Mouse (Mus musculus) MEL (cell line): ENCODE measurements around the gene Selplg.

Source experiments
- CTCF ChIP-seq, 3 experiments: IDR thresholded peaks in 2 of 3; conservative IDR thresholded peaks in 1 of 3; 2 replicates each; pipeline ENCODE4 v1.5.1; 2011 to 2012; ENCODE audit warnings: low read length in 3 of 3, low read depth in 2 of 3, mild to moderate bottlenecking in 2 of 3, improper control_type of control experiment in 1 of 3, inconsistent platforms in 1 of 3, mixed read lengths in 1 of 3, moderate library complexity in 1 of 3; ENCODE audit not compliant: control insufficient read depth in 1 of 3, insufficient read depth in 1 of 3, poor library complexity in 1 of 3, severe bottlenecking in 1 of 3
- ELF1 ChIP-seq: IDR thresholded peaks from 2 replicates; pipeline ENCODE4 v1.6.1; 2014; ENCODE audit warnings: low read depth, mild to moderate bottlenecking, inconsistent platforms, low read length, improper control_type of control experiment, moderate library complexity
- EP300 ChIP-seq, 2 experiments: IDR thresholded peaks; 2 replicates each; pipeline ENCODE4 v1.6.1; 2011; ENCODE audit warnings: improper control_type of control experiment in 2 of 2, low read length in 2 of 2, low read depth in 1 of 2, mild to moderate bottlenecking in 1 of 2
- MAX ChIP-seq: IDR thresholded peaks from 2 replicates; pipeline ENCODE4 v1.6.1; 2011; ENCODE audit warnings: low read length, improper control_type of control experiment
- MXI1 ChIP-seq: IDR thresholded peaks from 2 replicates; pipeline ENCODE4 v1.6.1; 2011; ENCODE audit warnings: mild to moderate bottlenecking, low read depth, low read length, improper control_type of control experiment
- MYB ChIP-seq: IDR thresholded peaks from 2 replicates; pipeline ENCODE4 v1.6.1; 2011; ENCODE audit warnings: mild to moderate bottlenecking, low read depth, low read length, improper control_type of control experiment
- POLR2A ChIP-seq, 2 experiments: IDR thresholded peaks; 2 replicates each; pipeline ENCODE4 v1.6.1; 2011 to 2012; ENCODE audit warnings: low read length in 2 of 2, mild to moderate bottlenecking in 2 of 2, control low read depth in 1 of 2, improper control_type of control experiment in 1 of 2, low read depth in 1 of 2, moderate library complexity in 1 of 2; ENCODE audit not compliant: control insufficient read depth in 1 of 2, insufficient read depth in 1 of 2, poor library complexity in 1 of 2
- POLR2AphosphoS5 ChIP-seq: IDR thresholded peaks from 2 replicates; pipeline ENCODE4 v1.6.1; 2012; ENCODE audit warnings: low read depth, borderline replicate concordance, mild to moderate bottlenecking, inconsistent platforms, low read length, moderate library complexity, mixed read lengths
- SIN3A ChIP-seq: IDR thresholded peaks from 2 replicates; pipeline ENCODE4 v1.6.1; 2012; ENCODE audit warnings: low read length, improper control_type of control experiment, inconsistent platforms
- SMC3 ChIP-seq: IDR thresholded peaks from 2 replicates; pipeline ENCODE4 v1.6.1; 2011; ENCODE audit warnings: low read depth, low read length, improper control_type of control experiment
- TAL1 ChIP-seq: IDR thresholded peaks from 2 replicates; pipeline ENCODE4 v1.6.1; 2012; ENCODE audit warnings: mild to moderate bottlenecking, inconsistent platforms, low read length, moderate library complexity, mixed read lengths
- ZMIZ1 ChIP-seq: IDR thresholded peaks from 2 replicates; pipeline ENCODE4 v1.6.1; 2012; ENCODE audit warnings: low read depth, mild to moderate bottlenecking, inconsistent platforms, low read length, improper control_type of control experiment, moderate library complexity

- TF ChIP-seq MYB, result no peak
- TF ChIP-seq CTCF (IDR thresholded peaks at IDR 0.05 in 2 of 3, conservative IDR thresholded peaks at IDR 0.05 in 1 of 3; ENCODE audit: control insufficient read depth in 1 of 3, insufficient read depth in 1 of 3, low read depth in 2 of 3, low read length in 3 of 3, poor library complexity in 1 of 3, severe bottlenecking in 1 of 3), result no peak
- no peak for TF ChIP-seq ELF1
- no peak for TF ChIP-seq ZMIZ1
- no peak for TF ChIP-seq EP300 (IDR thresholded peaks at IDR 0.05; ENCODE audit: low read depth in 1 of 2, low read length in 2 of 2)
- TF ChIP-seq SIN3A, result no peak
- TF ChIP-seq POLR2A (IDR thresholded peaks at IDR 0.05; ENCODE audit: control insufficient read depth in 1 of 2, insufficient read depth in 1 of 2, low read depth in 1 of 2, low read length in 2 of 2, poor library complexity in 1 of 2), result no peak
- no peak for TF ChIP-seq MXI1
- no peak for TF ChIP-seq TAL1
- no peak for TF ChIP-seq MAX
- no peak for TF ChIP-seq POLR2AphosphoS5
- no peak for TF ChIP-seq SMC3
Measured at GRCm38 (mm10) chr5:113858550-113858949, 26.1 kb upstream of the Selplg start.
